Comparison of ENCODE assay signal across 11 mouse cellular contexts in the genomic region with DNA sequence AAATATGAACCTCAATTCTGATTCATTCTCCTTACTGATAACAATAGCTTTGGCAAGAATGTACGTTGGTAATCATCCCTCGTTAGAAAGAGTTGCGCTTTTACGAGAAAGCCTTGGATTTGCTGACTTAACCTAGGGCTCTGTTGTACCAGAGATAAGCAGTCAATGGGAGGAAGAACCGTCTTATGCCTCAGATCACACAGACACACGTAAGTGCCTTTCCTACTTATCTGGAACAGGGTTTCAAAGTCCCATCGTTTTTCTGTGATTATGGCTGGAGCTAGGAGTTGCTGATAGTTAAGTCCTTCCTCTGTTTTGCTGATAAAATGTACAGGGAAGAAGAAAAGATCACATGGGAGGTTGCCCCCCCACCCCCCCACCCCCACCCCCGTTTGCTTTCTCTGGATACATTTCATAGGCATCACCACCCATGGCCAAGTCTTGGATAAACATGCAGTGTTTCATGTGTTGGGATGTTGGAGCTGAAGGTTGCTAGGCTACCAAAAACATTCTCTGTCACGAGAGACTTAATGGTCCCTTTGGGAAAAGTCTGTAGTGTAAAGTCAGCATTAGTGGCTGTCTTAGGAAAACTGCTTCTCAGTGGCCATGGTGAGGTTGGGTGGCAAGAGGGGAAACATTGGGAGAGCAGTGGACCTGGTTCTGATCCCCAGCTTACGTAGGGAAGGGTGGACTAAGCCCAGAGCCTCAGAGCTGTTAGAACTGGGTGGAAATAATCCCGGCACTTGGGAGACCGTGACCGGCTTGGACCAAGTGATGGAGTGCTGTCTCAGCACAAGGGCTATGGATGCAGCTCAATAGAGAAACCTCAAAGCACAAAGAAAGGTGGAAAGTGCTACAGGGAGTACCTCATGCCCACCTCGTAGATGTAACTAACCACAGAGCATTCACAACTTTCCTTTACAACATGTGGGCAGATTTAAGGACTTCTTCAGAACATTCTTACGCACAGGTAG. TPM values are rescaled to one million over a fixed set of nuclear protein-coding genes. Genes with fewer than 3 reads are reported as not detected.
DNase-seq lines count a peak whose midpoint lies in the region; ATAC-seq and TF ChIP-seq lines count a peak whose summit lies in the region.
"Had no signal": no experiment of that assay in that cellular context is flagged by ENCODE, and none has a peak within 500 bp of the region (broad histone marks: within the 10 kb centered on the region; RNA-seq: fewer than 3 reads in every experiment).

No protein-coding gene starts in this region.

- H3K4me1 ChIP-seq in lung, postnatal 0 days (ENCODE audit: insufficient read depth, low read depth, low read length) = no peaks in the 10 kb centered on the region

- H3K36me3 ChIP-seq in lung, postnatal 0 days (ENCODE audit: insufficient read depth, low read length) = no peaks in the 10 kb centered on the region
- H3K36me3 ChIP-seq: limb, embryonic 12.5 days had no signal

- no peak for TF ChIP-seq EP300 in lung, postnatal 0 days (IDR thresholded peaks at IDR 0.05)

- no peak for TF ChIP-seq CTCF in lung, postnatal 0 days (IDR thresholded peaks at IDR 0.05)

- H3K9ac ChIP-seq in lung, postnatal 0 days (replicated peaks; ENCODE audit: low read depth) = no peak overlapping the region
- H3K9ac ChIP-seq: limb, embryonic 12.5 days had no signal

- ATAC-seq in lung, postnatal 0 days = no peak; the same call in 1 of the 2 replicates
- ATAC-seq in erythroid progenitor cell, adult 5-6 weeks (replicated peaks; ENCODE audit: low FRiP score, poor library complexity, severe bottlenecking) = peak; percentile 41; the same call in 1 of the 2 replicates

- intact Hi-C loops in gastrocnemius, postnatal 36 days (cut with DNase I) = no loop called here

- H3K27ac ChIP-seq in lung, postnatal 0 days (ENCODE audit: low read length) = no peak overlapping the region
- H3K27ac ChIP-seq: limb, embryonic 12.5 days had no signal

- no peak overlapping the region for H3K4me3 ChIP-seq in lung, postnatal 0 days (ENCODE audit: low read depth, low read length)
- H3K4me3 ChIP-seq: limb, embryonic 12.5 days had no signal

- WGBS in lung, postnatal 0 days = 66% methylated on average over 15 of the region's 15 CpGs

- no peak overlapping the region for H3K4me2 ChIP-seq in lung, postnatal 0 days (replicated peaks; ENCODE audit: low read depth, low read length)
- H3K4me2 ChIP-seq: limb, embryonic 12.5 days had no signal

- no peaks in the 10 kb centered on the region for H3K9me3 ChIP-seq in lung, postnatal 0 days (ENCODE audit: low read length)
- H3K9me3 ChIP-seq: limb, embryonic 12.5 days had no signal

- H3K27me3 ChIP-seq in lung, postnatal 0 days (replicated peaks; ENCODE audit: insufficient read depth, low read length) = no peaks in the 10 kb centered on the region
- H3K27me3 ChIP-seq: limb, embryonic 12.5 days had no signal

- peak; percentile 30 for DNase-seq in gastrocnemius, adult 18-20 months (ENCODE audit: low spot score)
- no peak for DNase-seq in gastrocnemius, postnatal 36 days
- DNase-seq in lung, postnatal 0 days (ENCODE audit: low spot score) = peak; percentile 39
- DNase-seq in lung, adult 18-20 months = no peak
- peak; percentile 73 for DNase-seq in mesoderm, embryonic 11.5 days (ENCODE audit: low read depth, low spot score)
- no peak for DNase-seq in ovary, postnatal 14 days (ENCODE audit: low spot score)
- DNase-seq in gastrocnemius, postnatal 10 days = no peak
- DNase-seq: cerebellum, postnatal 14 days; kidney, adult 18-20 months had no signal

RNA-seq across cellular contexts. Expression of gene Bmp2k, which starts 25.1 kb away (rescaled TPM):
- 10 to 100 TPM; 11.8 to 13.2 TPM for total RNA-seq in gastrocnemius, adult 18-20 months (2021)
- 1 to 10 TPM; 8.5 to 9.9 TPM for total RNA-seq in gastrocnemius, postnatal 36 days (2021)
- polyA plus RNA-seq in lung, postnatal 0 days (2015; fragmentation: Nextera tagmentation; extraction: Ambion mirVana) = 16.5 and 17.3 TPM in 2 replicates
- 126 and 140 TPM in 2 replicates for total RNA-seq in erythroid progenitor cell, adult 5-6 weeks (2015; ENCODE audit: low replicate concordance)
- 96.1 and 111 TPM in 2 replicates for total RNA-seq in erythroid progenitor cell, adult 5-6 weeks (2017; ENCODE audit: low replicate concordance)
- total RNA-seq in gastrocnemius, postnatal 10 days (2021) = 10 to 100 TPM; 12.6 to 15.1 TPM

Comparison
In these comparisons a context has a peak if more than half of its experiments do, and no peak if none do; other contexts are left out.
1. DNase-seq: peak in gastrocnemius, adult 18-20 months (single experiment), lung, postnatal 0 days (single experiment) and mesoderm, embryonic 11.5 days (single experiment); none in gastrocnemius, postnatal 36 days (0 of 2), lung, adult 18-20 months (0 of 2), ovary, postnatal 14 days (single experiment) and gastrocnemius, postnatal 10 days (single experiment).
2. RNA of gene Bmp2k, which starts 25.1 kb away (total RNA-seq): 96.1 to 140 TPM in erythroid progenitor cell, adult 5-6 weeks; 12.6 to 15.1 TPM in gastrocnemius, postnatal 10 days, 11.8 to 13.2 TPM in gastrocnemius, adult 18-20 months and 8.5 to 9.9 TPM in gastrocnemius, postnatal 36 days; every median in the first group is over 4 times any median in the second.